Mouse (Mus musculus) kidney, adult 11 months (tissue): ENCODE measurements around the gene Tmem63b.

ENCODE experiments used
- DNase-seq: peaks from one replicate; pipeline ENCODE4 v3.0.0; 2022

The Tmem63b gene

DNA sequence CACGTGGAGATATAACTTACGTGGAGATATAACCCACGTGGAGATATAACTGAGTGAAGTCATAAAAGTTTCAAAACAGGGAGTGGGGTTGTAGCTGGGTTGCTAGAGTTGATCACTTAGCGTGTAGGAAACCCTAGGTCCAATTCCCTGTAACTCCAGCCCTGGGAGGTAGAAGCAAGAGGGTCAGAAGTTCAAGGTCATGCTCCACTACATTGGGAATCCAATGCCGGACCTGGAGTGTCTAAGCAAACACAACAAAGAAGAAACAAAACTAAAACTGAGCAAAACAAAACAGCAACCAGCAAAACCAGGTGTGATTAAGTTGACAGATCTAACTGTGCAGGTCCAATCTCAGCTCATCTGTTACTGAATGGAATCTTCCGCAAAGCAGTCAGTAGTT is 69.0 kb downstream of the Tmem63b start:
- no peak for DNase-seq

DNA sequence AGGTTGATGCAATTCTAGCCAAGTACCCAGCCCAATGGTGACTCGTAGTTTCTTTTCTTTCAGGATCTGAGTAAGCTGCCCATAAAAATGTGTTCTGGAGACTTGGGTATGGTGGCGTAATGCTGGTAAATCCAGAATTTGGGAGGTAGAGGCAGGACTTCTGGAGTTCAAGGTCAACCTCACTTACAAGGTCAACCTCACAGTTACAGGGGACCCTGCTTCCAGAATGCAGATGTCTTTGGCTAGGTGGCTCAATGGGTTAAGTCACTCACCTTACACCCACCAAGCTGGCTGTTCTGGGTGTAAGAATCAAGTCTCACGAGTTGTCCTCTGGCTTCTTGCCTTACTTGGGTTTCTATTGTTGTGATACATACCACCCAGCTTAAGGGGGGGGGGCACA is 70.0 kb downstream of the Tmem63b start:
- no peak for DNase-seq

DNA sequence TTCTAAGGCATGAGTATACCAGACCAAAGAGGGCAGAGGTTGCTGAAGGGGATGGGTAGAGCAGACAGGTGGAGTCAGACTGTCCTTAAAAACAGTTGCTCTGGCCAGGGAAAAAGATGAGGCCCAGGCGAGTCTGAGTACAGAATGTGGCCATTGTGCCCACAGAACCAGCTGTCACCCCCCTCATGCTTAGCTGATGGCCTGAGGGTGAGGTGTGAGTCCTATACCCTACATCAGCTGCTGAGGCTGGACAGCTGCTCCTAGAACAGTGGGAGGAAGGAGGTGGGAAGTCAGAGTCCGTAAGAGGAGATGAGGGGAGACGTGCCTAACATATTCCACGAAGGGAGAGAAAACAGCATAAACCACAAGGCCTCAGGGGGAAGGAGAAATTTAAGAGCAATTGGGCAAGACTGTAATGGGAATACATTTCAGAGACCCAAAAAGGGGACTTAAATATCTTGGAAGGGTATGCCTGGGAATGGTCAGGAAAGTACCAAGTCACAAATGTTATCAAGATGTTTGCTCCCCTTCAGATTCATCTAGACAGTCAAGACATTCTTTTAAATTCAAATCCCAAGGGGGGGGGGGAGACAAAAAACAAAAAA is 70.6 kb downstream of the Tmem63b start:
- no peak for DNase-seq

DNA sequence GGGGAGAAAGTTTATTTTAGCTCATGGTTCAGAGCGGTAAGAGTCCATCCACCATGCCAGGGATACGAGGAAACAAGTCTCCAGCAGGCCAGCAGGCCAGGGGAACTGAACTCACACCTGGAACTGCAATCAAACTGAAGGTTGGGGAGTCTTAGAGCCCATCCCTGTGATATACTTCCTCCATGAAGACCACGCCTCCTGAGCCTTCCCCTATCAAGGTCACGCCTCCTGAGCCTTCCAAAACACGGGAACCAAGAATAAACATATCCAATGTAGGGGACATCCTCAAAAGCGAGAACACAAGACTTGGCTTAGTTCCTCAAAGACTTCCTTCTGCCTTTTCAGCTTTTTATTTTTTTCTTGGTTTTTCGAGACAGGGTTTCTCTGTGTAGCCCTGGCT is 73.8 kb downstream of the Tmem63b start:
- DNase-seq = no peak

DNA sequence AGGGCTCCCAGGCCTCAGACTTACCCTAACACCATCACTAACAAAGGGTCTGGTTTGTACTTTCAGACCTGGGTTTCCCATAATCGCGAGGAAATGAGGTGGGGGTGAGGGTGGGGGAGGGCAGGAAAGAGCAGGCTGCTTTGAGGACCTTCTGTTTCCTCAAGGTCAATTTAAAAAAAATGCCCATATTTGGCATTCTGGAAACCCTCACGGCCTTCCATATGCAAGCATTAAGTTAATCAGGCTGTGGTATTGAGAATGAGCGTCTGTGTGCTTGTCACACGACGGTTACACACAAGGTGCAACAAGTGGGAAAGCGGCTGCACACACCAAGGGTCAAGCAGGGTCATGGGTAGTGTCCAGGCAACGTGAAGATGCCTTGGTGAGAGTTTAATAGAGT is 74.7 kb downstream of the Tmem63b start:
- DNase-seq = no peak
